Mouse (Mus musculus) thymus, postnatal 10 days (tissue): ENCODE measurements around the gene Sart1.

ENCODE experiments used
- DNase-seq, 2 experiments: peaks; one replicate each; pipeline ENCODE4 v3.0.0; 2021; ENCODE audit warnings: low spot score in 2 of 2

Sart1 gene

GRCm38 (mm10) chr19:5388588-5389242 lies at the start of gene Sart1:
Sart1 (minus strand) TSS chr19:5388703.
- DNase-seq, result peak; percentile 93 to 94

- DNase-seq, result no peak
Observed at GRCm38 (mm10) chr19:5433951-5434350, 45.4 kb upstream of the Sart1 start.

- DNase-seq, result peak; percentile 64 to 67
Observed at GRCm38 (mm10) chr19:5432992-5433852, 44.7 kb upstream of the Sart1 start.

- DNase-seq, result no peak
Observed at GRCm38 (mm10) chr19:5431911-5432464, 43.5 kb upstream of the Sart1 start.

GRCm38 (mm10) chr19:5430408-5430807 lies 41.9 kb upstream of the Sart1 start:
- DNase-seq, result no peak

GRCm38 (mm10) chr19:5429806-5430205 lies 41.3 kb upstream of the Sart1 start:
- DNase-seq, result no peak

- DNase-seq, result no peak
Observed at GRCm38 (mm10) chr19:5429219-5429618, 40.7 kb upstream of the Sart1 start.

GRCm38 (mm10) chr19:5428083-5428482 lies 39.6 kb upstream of the Sart1 start:
- DNase-seq, result peak in 1 of 2 experiments; percentile 45

GRCm38 (mm10) chr19:5426640-5427290 lies 38.3 kb upstream of the Sart1 start:
- DNase-seq, result no peak

- DNase-seq, result no peak
Observed at GRCm38 (mm10) chr19:5425906-5426565, 37.5 kb upstream of the Sart1 start.

- peak; percentile 91 to 98 for DNase-seq
Observed at GRCm38 (mm10) chr19:5424782-5425741, 36.6 kb upstream of the Sart1 start, which contains the start of the genes Drap1 and AI837181. Drap1 (minus strand) TSS chr19:5424979. AI837181 (plus strand) TSS chr19:5425144.

- peak; percentile 73 to 75 for DNase-seq
Observed at GRCm38 (mm10) chr19:5424092-5424781, 35.7 kb upstream of the Sart1 start.

GRCm38 (mm10) chr19:5423561-5423960 lies 35.1 kb upstream of the Sart1 start:
- DNase-seq, result no peak

GRCm38 (mm10) chr19:5422895-5423443 lies 34.5 kb upstream of the Sart1 start:
- no peak for DNase-seq

GRCm38 (mm10) chr19:5422267-5422666 lies 33.8 kb upstream of the Sart1 start:
- no peak for DNase-seq

- peak in 1 of 2 experiments; percentile 42 for DNase-seq
Observed at GRCm38 (mm10) chr19:5421784-5422183, 33.3 kb upstream of the Sart1 start.

- no peak for DNase-seq
Observed at GRCm38 (mm10) chr19:5420579-5420978, 32.1 kb upstream of the Sart1 start.

- DNase-seq, result no peak
Observed at GRCm38 (mm10) chr19:5419630-5420029, 31.1 kb upstream of the Sart1 start.

- no peak for DNase-seq
Observed at GRCm38 (mm10) chr19:5418750-5419466, 30.4 kb upstream of the Sart1 start.
